13 mouse cellular contexts compared by ENCODE assay signal in the genomic region with DNA sequence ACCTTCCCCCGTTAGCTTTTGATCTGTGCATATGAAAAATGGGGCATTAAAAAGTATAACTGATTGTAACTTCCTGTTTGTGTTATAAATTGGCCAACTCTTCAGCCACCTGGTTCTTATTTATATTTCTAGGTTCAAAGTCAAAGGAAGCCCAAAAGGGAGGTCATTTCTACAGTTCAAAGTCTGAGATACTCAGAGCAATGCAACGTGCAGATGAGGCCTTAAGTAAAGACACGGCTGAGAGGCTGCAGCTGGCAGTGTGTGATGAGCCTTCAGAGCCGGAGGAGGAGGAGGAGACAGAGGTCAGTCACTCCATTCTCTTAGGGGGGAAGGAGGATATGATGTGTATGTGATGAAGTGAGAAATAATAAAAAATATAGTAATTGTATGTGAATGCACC.
"Had no signal": no experiment of that assay in that cellular context is flagged by ENCODE, and none has a peak within 500 bp of the region (broad histone marks: within the 10 kb centered on the region; RNA-seq: fewer than 3 reads in every experiment).

No protein-coding gene starts in this region.

- H3K4me3 ChIP-seq: hindbrain, embryonic 15.5 days; kidney, embryonic 15.5 days; megakaryocyte, embryonic 14.5 days; midbrain, embryonic 15.5 days; neural tube, embryonic 12.5 days had no signal

- ATAC-seq: lung, postnatal 0 days; midbrain, embryonic 15.5 days had no signal

- H3K9me3 ChIP-seq: hindbrain, embryonic 15.5 days; kidney, embryonic 15.5 days; midbrain, embryonic 15.5 days; neural tube, embryonic 12.5 days had no signal

- H3K4me1 ChIP-seq: hindbrain, embryonic 15.5 days; midbrain, embryonic 15.5 days; neural tube, embryonic 12.5 days had no signal

- H3K4me2 ChIP-seq: hindbrain, embryonic 15.5 days; kidney, embryonic 15.5 days; midbrain, embryonic 11.5 days; midbrain, embryonic 15.5 days; neural tube, embryonic 12.5 days had no signal

- DNase-seq: layer of hippocampus, adult 9-11 months; layer of hippocampus, postnatal 36 days; thymus, postnatal 4 days had no signal

- H3K27me3 ChIP-seq: hindbrain, embryonic 15.5 days; kidney, embryonic 15.5 days; megakaryocyte, embryonic 14.5 days; midbrain, embryonic 15.5 days; neural tube, embryonic 12.5 days had no signal

- H3K9ac ChIP-seq: hindbrain, embryonic 15.5 days; kidney, embryonic 15.5 days; liver, embryonic 14.5 days; midbrain, embryonic 15.5 days; neural tube, embryonic 12.5 days had no signal

- H3K27ac ChIP-seq: hindbrain, embryonic 15.5 days; kidney, embryonic 15.5 days; liver, embryonic 14.5 days; macrophage; midbrain, embryonic 15.5 days; neural tube, embryonic 12.5 days; stomach, postnatal 0 days had no signal
